Mouse (Mus musculus) monocyte, adult 2 months (primary cell): ENCODE data around the gene Itgb2.

ENCODE experiments used
- DNase-seq, 2 experiments: peaks; one replicate each; pipeline ENCODE4 v3.0.0; 2022; ENCODE audit warnings: low spot score in 2 of 2, low read depth in 1 of 2

Itgb2 gene

DNA sequence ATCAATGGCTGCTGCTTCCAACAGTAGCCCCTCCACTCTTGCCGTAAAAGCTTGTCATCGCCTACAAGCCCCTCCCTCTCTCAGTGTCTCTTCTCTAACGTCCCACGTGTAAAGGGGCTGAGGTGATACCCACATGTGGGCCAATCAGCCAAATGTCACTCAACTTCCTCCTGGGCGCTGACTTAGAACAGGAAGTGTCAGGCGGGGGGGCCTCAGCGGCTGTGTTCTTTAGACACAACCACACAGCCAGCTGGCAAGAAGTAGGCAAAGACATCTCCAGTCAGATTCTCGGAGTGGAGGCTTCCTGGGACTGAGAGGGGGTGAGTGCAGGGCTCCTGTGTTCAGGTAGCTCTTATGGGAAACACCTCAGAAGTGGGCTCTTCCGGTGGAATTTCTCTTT lies at the start of gene Itgb2:
Gene Itgb2 (plus strand): TSS at position 113 of the 400 bp plus-strand sequence.
- peak in 1 of 2 experiments; percentile 78 for DNase-seq

GRCm38 (mm10) chr10:77481814-77482213 lies 48.2 kb upstream of the Itgb2 start:
- DNase-seq = no peak

DNA sequence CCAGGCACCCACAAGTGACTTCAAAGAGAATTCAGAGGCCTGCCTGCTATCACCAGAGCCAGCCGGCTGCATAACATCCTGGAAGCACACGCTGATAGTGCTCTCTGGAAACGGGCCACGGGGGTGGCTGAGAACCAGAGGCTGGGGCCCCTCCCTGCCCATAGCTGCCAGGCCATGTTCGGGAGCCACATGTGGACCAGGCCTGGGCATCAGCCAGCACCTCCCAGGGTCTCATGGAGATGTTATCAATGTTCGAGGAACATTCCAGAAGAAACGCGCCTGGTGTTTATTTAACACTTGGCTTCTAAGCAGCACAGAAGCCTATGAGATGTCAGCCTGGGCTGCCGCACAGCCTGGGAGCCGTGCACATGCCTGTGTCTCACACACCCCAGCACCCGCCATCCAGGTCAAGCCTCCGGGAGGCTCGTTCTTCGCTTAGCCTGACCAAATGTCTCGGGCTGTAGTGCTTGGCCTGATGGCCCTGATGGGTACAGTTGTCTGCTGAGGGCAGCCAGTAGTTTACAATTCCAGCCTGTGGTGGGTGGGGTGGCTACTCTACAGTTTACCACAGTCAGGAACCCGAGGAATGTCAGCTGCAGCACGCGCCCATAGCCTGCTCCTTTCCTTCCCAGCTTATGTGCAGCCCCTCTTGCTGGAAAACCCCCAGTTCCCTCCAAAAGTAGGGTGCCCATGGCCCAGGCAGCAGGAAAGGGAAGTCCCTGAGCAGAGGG lies 45.7 kb upstream of the Itgb2 start:
- no peak for DNase-seq

DNA sequence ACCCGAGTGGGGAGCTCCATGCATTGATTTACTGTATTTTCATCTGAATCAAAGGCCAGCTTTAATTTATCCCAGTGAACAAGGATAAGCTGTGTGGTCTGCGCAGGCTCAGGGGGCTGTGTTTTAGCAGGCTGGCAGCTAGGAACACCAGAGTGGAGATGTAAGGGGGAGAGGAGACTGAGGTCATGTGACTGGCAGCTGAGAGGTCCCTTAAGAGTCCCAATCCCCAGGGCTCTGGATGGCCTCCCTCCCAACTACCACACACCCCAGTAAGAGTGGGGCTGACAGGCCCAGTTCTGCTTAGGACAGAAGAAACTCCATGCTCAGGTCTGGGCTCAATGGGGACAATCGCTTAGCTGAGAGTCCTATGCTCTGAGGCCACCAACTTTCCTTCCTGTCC lies 44.3 kb upstream of the Itgb2 start:
- DNase-seq = no peak

- DNase-seq = no peak
Observed at GRCm38 (mm10) chr10:77488168-77488567, 41.9 kb upstream of the Itgb2 start.

DNA sequence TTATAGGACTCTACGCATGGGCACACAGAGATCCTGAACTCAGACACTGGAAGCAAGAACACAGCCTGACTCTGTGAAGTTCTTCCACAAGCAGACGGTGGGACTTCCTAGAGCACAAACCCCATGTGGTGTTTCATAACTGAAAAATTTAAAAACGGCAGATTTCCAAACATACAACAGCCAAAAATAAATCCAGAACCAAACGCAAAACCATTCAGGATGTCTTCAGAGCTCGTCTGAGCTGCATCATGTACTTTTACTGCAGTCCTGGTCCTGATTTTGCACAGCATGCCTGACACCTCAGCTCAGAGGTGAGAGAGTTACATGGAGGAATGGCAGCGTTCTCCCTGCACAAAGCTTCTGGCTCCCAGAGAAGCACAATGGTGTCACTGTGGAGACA lies 38.5 kb upstream of the Itgb2 start:
- no peak for DNase-seq

DNA sequence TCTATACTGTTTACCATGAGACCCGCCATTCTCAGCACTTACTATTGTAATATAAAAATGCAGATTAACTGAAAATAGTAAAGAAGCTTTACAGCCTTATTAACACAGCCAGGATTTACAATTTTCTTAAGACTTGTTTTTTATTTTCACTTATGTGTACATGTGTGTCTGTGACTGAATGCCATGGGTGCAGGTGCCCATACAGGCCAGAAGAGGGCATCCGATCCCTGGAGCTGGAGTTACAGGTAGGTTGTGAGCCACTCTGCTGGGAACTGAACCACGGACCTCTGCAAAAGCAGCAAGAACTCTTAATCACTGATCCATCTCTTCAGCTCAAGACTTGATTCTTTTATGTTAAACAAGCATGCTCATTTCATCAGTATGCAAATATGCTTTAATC lies 37.2 kb upstream of the Itgb2 start:
- DNase-seq = no peak

- DNase-seq = no peak
Observed at GRCm38 (mm10) chr10:77497185-77497584, 32.9 kb upstream of the Itgb2 start.

DNA sequence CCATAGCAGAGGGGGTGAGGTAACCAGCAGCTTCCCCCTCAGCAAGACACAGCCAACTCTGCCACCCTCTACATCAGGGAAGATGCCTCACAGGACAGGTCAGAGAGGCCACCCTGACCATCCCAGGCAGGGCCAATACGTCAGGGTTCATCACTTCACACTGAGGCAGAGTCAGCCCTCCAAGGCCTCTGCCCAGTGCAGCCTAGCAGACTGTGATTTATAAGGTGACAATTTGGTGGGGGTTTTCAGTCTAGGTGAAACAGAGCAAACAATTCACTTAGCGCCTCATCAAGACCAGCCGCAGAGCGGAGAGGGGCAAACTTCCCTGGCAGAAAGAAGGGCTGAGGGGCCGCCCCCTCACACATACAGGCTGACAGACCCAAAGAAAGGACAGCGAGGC lies 31.8 kb upstream of the Itgb2 start:
- no peak for DNase-seq

DNA sequence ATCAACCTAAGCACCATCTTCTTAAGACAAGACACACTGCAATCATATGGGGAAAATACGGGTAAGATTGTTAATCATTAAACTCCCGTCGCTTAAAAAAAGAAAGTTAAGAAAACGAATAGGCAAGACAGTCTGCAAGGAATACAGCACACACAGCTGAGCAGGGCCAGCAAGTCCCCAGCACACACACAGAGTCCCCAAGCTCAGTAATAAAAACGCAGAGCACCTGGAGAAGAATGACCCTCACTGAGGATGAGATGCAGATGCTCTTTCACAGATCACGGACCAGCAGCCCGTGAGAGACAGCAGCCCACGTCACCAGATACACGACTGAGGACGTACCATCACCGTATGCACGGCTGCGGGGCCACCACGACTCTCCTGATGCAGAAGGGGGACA lies 29.4 kb upstream of the Itgb2 start:
- DNase-seq = no peak

- no peak for DNase-seq
Observed at GRCm38 (mm10) chr10:77502967-77503922, 26.8 kb upstream of the Itgb2 start.

DNA sequence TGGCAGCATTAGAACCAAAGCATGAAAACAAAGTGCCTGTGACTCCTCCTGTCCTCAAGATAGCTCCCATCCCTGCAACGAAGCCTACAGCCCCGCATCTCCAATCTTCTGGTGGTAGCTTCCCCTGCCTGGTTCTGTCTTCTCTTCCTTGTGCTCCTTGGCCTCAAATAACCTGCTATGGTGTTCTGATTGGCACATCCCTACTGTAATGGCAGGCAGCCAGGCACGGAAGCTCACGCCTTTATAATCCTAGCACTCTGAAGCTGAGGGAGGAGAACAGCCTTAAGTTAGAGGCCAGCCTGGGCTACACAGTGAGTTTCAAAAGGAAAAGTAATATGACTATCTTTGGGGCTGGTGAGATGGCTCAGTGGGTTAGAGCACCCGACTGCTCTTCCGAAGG lies 25.9 kb upstream of the Itgb2 start:
- no peak for DNase-seq

- no peak for DNase-seq
Observed at GRCm38 (mm10) chr10:77506526-77506925, 23.5 kb upstream of the Itgb2 start.

DNA sequence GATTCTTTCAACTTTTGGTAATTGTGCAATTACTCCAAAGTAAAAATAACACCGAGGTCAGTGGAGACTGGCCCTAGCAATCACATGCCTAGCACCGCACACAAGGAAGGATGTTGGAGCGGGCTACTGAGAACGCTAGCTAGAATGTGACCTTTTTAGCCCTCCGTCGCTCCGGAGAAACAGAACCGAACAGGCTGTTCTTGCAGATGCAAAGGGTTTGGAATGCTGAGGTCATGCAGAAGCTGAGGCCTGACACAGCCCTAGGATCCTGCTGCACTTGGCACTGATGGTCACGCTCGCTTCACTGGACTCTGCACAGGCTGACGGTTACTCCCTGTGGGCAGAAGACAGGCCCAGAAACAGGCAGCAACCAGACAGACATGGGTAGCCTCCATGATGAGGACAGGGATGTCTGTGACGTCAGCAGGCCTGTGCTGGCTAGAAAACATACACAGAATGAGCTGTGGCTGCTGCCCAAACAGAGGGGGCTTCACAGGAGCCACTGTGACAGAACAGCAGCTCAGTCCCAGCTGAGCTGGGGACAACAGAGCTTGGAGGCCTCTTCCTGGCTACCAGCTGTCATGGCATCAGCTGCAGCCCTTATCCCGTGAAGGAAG lies 23.0 kb upstream of the Itgb2 start:
- DNase-seq = no peak

GRCm38 (mm10) chr10:77507779-77508178 lies 22.3 kb upstream of the Itgb2 start:
- no peak for DNase-seq

GRCm38 (mm10) chr10:77508744-77509143 lies 21.3 kb upstream of the Itgb2 start:
- no peak for DNase-seq

DNA sequence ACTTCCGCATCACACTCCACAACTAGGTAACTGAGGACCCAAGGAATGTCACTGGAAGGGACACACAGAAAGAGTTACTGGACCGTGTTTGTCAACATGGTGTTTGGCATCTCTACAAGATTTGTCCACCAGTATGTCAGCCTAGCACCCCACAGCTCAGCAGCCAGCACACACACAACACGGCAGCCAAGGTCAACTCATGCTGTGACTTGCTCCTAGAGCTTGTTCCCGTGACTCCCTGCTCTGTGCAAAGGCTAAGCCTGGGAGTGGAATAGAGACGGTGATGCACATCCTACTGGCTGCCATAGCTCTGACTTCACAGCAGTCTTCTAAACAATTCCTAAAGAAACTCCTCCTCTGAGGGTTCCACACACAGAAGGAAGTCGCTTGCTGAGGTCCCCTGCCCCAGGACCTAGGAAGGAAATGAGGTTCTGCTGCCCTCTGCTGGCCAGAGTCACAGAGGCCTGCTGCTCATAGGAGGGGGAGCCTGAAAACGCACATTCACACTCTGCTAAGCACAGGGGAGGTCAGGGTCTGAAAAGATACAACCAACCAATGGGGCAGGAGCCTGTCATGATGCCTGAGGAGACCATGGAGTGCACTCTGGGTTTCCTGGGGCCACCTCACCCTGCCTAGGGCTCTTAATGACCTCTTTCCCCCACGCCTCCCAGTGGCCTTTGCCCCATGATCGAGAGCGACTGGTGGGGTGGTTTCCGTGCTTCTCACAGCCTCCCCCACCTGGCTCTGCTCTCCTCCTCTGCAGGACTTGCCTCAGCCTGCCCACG lies 20.5 kb upstream of the Itgb2 start:
- DNase-seq = peak in 1 of 2 experiments; percentile 46

GRCm38 (mm10) chr10:77510225-77510982 lies 19.6 kb upstream of the Itgb2 start:
- DNase-seq = no peak

- peak; percentile 81 to 93 for DNase-seq
Observed at GRCm38 (mm10) chr10:77515385-77516348, 14.4 kb upstream of the Itgb2 start, which contains the start of gene Fam207a. TSS of gene Fam207a (minus strand) at chr10:77515785.
